Mouse (Mus musculus): Measurements from ENCODE around the gene Fkbp6. TPM values are rescaled to one million over a fixed set of nuclear protein-coding genes. Genes with fewer than 3 reads are reported as not detected.

Gene Fkbp6
- polyA plus RNA-seq, 2 experiments, result 0.03 TPM; not detected in 1

- Histone ChIP-seq H3K4me1 (replicated peaks; ENCODE audit: control insufficient read depth in 2 of 2, insufficient read depth in 2 of 2, low read length in 1 of 2) (no peaks in the 10 kb centered on the region; a peak in 1 of 4 replicates), H3K4me3 (ENCODE audit: insufficient read depth in 1 of 2, low read depth in 2 of 2, low read length in 2 of 2) (no peak overlapping the region), H3K36me3 (replicated peaks; ENCODE audit: control insufficient read depth, insufficient read depth, low read depth) (peaks cover 43% of the 10 kb centered on the region), H3K27ac (no peak overlapping the region), H3K9ac (replicated peaks) (no peak overlapping the region), H3K9me3 (ENCODE audit: control insufficient read depth, low read length) (no peaks in the 10 kb centered on the region), H3K4me2 (ENCODE audit: low read depth) (no peak overlapping the region), H3K27me3 (ENCODE audit: control insufficient read depth, insufficient read depth, low read length) (peaks cover 24% of the 10 kb centered on the region)
- no peak for ATAC-seq (ENCODE audit: insufficient read depth)
- 66% methylated on average over 9 of the region's 9 CpGs for WGBS (ENCODE audit: insufficient replicate concordance)
- TF ChIP-seq EP300 (IDR thresholded peaks at IDR 0.05; ENCODE audit: low read depth) (no peak), CTCF (IDR thresholded peaks at IDR 0.05; ENCODE audit: low read depth) (no peak)
- DNase-seq (ENCODE audit: low read depth in 3 of 3, low spot score in 3 of 3), result no peak
These were observed 102.5 kb downstream of the Fkbp6 start for GRCm38 (mm10) chr5:135247337-135247736.

DNA sequence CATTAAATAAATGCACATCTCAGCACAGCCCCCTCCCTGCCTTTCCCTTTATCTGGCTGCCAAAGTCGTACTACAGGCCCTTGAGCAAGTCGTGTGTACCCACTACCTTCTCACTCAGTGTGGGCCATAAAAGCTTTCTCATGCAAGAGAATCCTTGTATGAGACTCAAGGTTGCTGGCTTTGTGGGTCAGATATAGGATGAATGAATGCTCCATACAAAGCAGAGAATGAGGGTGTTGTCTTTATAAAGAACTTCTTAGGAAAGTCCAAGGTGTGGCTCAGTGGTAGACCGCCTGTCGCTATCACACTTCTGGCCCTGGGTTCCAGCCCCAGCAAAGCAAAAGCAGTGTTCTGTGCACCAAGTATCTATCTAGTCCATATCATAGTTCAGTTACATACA, 103.3 kb downstream of the Fkbp6 start:
- Histone ChIP-seq H3K9me3 (ENCODE audit: control insufficient read depth, low read length) (no peaks in the 10 kb centered on the region), H3K9ac (replicated peaks) (no peak overlapping the region), H3K4me1 (replicated peaks; ENCODE audit: control insufficient read depth in 2 of 2, insufficient read depth in 2 of 2, low read length in 1 of 2) (no peaks in the 10 kb centered on the region; a peak in 1 of 4 replicates), H3K36me3 (replicated peaks; ENCODE audit: control insufficient read depth, insufficient read depth, low read depth) (peaks cover 51% of the 10 kb centered on the region), H3K4me2 (ENCODE audit: low read depth) (no peak overlapping the region), H3K27me3 (ENCODE audit: control insufficient read depth, insufficient read depth, low read length) (peaks cover 24% of the 10 kb centered on the region), H3K4me3 (ENCODE audit: insufficient read depth in 1 of 2, low read depth in 2 of 2, low read length in 2 of 2) (no peak overlapping the region), H3K27ac (no peak overlapping the region)
- ATAC-seq (ENCODE audit: insufficient read depth) (no peak), DNase-seq (ENCODE audit: low read depth in 3 of 3, low spot score in 3 of 3) (no peak)
- WGBS (ENCODE audit: insufficient replicate concordance), result 52% methylated on average over 4 of the region's 4 CpGs
- TF ChIP-seq CTCF (IDR thresholded peaks at IDR 0.05; ENCODE audit: low read depth), result no peak
- TF ChIP-seq EP300 (IDR thresholded peaks at IDR 0.05; ENCODE audit: low read depth), result no peak

- H3K4me3 ChIP-seq (ENCODE audit: insufficient read depth in 1 of 2, low read depth in 2 of 2, low read length in 2 of 2), result no peak overlapping the region
- H3K9me3 ChIP-seq (ENCODE audit: control insufficient read depth, low read length), result no peaks in the 10 kb centered on the region
- no peak for TF ChIP-seq EP300 (IDR thresholded peaks at IDR 0.05; ENCODE audit: low read depth)
- no peak for TF ChIP-seq CTCF (IDR thresholded peaks at IDR 0.05; ENCODE audit: low read depth)
- H3K27ac ChIP-seq, result no peak overlapping the region
- 92% methylated on average over 1 of the region's 1 CpGs for WGBS (ENCODE audit: insufficient replicate concordance)
- no peaks in the 10 kb centered on the region for H3K27me3 ChIP-seq (ENCODE audit: control insufficient read depth, insufficient read depth, low read length)
- no peaks in the 10 kb centered on the region for H3K4me1 ChIP-seq (replicated peaks; ENCODE audit: control insufficient read depth in 2 of 2, insufficient read depth in 2 of 2, low read length in 1 of 2)
- ATAC-seq (ENCODE audit: insufficient read depth), result no peak
- H3K9ac ChIP-seq (replicated peaks), result no peak overlapping the region
- DNase-seq (ENCODE audit: low read depth in 3 of 3, low spot score in 3 of 3), result no peak
- H3K36me3 ChIP-seq (replicated peaks; ENCODE audit: control insufficient read depth, insufficient read depth, low read depth), result peaks cover 84% of the 10 kb centered on the region
- no peak overlapping the region for H3K4me2 ChIP-seq (ENCODE audit: low read depth)
These were observed 106.7 kb downstream of the Fkbp6 start for GRCm38 (mm10) chr5:135243166-135243565.

- no peak for ATAC-seq (ENCODE audit: insufficient read depth)
- Histone ChIP-seq H3K9me3 (ENCODE audit: control insufficient read depth, low read length) (no peaks in the 10 kb centered on the region), H3K4me1 (replicated peaks; ENCODE audit: control insufficient read depth in 2 of 2, insufficient read depth in 2 of 2, low read length in 1 of 2) (no peaks in the 10 kb centered on the region), H3K36me3 (replicated peaks; ENCODE audit: control insufficient read depth, insufficient read depth, low read depth) (peaks cover 89% of the 10 kb centered on the region), H3K27me3 (ENCODE audit: control insufficient read depth, insufficient read depth, low read length) (no peaks in the 10 kb centered on the region), H3K27ac (no peak overlapping the region), H3K4me3 (ENCODE audit: insufficient read depth in 1 of 2, low read depth in 2 of 2, low read length in 2 of 2) (no peak overlapping the region), H3K4me2 (ENCODE audit: low read depth) (no peak overlapping the region), H3K9ac (replicated peaks) (no peak overlapping the region)
- WGBS (ENCODE audit: insufficient replicate concordance), result 91% methylated on average over 3 of the region's 3 CpGs
- DNase-seq (ENCODE audit: low read depth in 3 of 3, low spot score in 3 of 3), result no peak
- TF ChIP-seq EP300 (IDR thresholded peaks at IDR 0.05; ENCODE audit: low read depth) (no peak), CTCF (IDR thresholded peaks at IDR 0.05; ENCODE audit: low read depth) (no peak)
These were observed 107.2 kb downstream of the Fkbp6 start for GRCm38 (mm10) chr5:135242608-135243007.

DNA sequence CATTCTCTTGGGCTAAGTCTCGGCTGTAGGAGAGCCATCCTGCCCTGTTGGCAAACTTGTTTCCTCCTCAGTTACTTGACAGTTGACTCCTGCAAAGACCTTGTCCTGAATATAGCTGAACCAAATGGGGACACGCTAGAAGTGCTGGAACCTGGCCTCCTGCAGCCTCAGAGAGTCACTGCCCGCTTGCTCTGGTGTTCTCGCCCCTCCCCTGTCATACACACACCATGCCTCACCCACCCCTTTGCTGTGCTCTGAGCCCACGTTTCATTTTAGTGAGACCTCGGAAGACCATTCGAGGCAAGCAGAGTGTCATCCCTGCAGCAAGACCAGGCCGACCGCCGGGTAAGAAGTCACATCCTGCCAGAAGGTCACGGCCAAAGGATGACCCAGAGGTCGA, 107.7 kb downstream of the Fkbp6 start:
- Histone ChIP-seq H3K4me2 (ENCODE audit: low read depth) (no peak overlapping the region), H3K27me3 (ENCODE audit: control insufficient read depth, insufficient read depth, low read length) (no peaks in the 10 kb centered on the region), H3K36me3 (replicated peaks; ENCODE audit: control insufficient read depth, insufficient read depth, low read depth) (peaks cover 94% of the 10 kb centered on the region), H3K4me3 (ENCODE audit: insufficient read depth in 1 of 2, low read depth in 2 of 2, low read length in 2 of 2) (no peak overlapping the region), H3K9me3 (ENCODE audit: control insufficient read depth, low read length) (no peaks in the 10 kb centered on the region), H3K4me1 (replicated peaks; ENCODE audit: control insufficient read depth in 2 of 2, insufficient read depth in 2 of 2, low read length in 1 of 2) (no peaks in the 10 kb centered on the region), H3K9ac (replicated peaks) (no peak overlapping the region), H3K27ac (no peak overlapping the region)
- DNase-seq (ENCODE audit: low read depth in 3 of 3, low spot score in 3 of 3) (no peak), ATAC-seq (ENCODE audit: insufficient read depth) (no peak)
- 88% methylated on average over 12 of the region's 12 CpGs for WGBS (ENCODE audit: insufficient replicate concordance)
- TF ChIP-seq CTCF (IDR thresholded peaks at IDR 0.05; ENCODE audit: low read depth), result no peak
- TF ChIP-seq EP300 (IDR thresholded peaks at IDR 0.05; ENCODE audit: low read depth), result no peak

Small RNA genes within 50 kb of the gene (microRNA-seq; reads per million reads assigned to microRNA genes)
- gene Mir7033, result not detected

Other genes with a start within 250 kb of the Fkbp6 start
- gene Tbl2, start 200.4 kb downstream of the Fkbp6 start, polyA plus RNA-seq (2012; rRNA removed), result 4.4 and 5.5 TPM in 2 replicates
- gene Tbl2, start 200.4 kb downstream of the Fkbp6 start, polyA plus RNA-seq (2014; fragmentation: Nextera tagmentation; extraction: Ambion mirVana), result 9.8 and 10.2 TPM in 2 replicates
- 9.7 and 10.0 TPM in 2 replicates for gene Bcl7b, start 181.8 kb downstream of the Fkbp6 start, polyA plus RNA-seq (2012; rRNA removed)
- 25.6 and 26.7 TPM in 2 replicates for gene Bcl7b, start 181.8 kb downstream of the Fkbp6 start, polyA plus RNA-seq (2014; fragmentation: Nextera tagmentation; extraction: Ambion mirVana)
- 14.3 and 20.7 TPM in 2 replicates for gene Baz1b, start 162.8 kb downstream of the Fkbp6 start, polyA plus RNA-seq (2012; rRNA removed)
- gene Baz1b, start 162.8 kb downstream of the Fkbp6 start, polyA plus RNA-seq (2014; fragmentation: Nextera tagmentation; extraction: Ambion mirVana), result 18.2 and 22.3 TPM in 2 replicates
- 0.19 and 0.24 TPM in 2 replicates for gene Fzd9, start 98.8 kb downstream of the Fkbp6 start, polyA plus RNA-seq (2012; rRNA removed)
- 0.25 TPM in 1 of 2 replicates, not detected in the other for gene Fzd9, start 98.8 kb downstream of the Fkbp6 start, polyA plus RNA-seq (2014; fragmentation: Nextera tagmentation; extraction: Ambion mirVana)
- gene Trim50, start 3.3 kb upstream of the Fkbp6 start, polyA plus RNA-seq (2012; rRNA removed), result not detected in 2 replicates
- gene Trim50, start 3.3 kb upstream of the Fkbp6 start, polyA plus RNA-seq (2014; fragmentation: Nextera tagmentation; extraction: Ambion mirVana), result not detected in 2 replicates
- gene Nsun5, start 19.9 kb upstream of the Fkbp6 start, polyA plus RNA-seq (2012; rRNA removed), result 12.4 and 13.9 TPM in 2 replicates
- gene Nsun5, start 19.9 kb upstream of the Fkbp6 start, polyA plus RNA-seq (2014; fragmentation: Nextera tagmentation; extraction: Ambion mirVana), result 10.5 and 12.9 TPM in 2 replicates
- gene Pom121, start 44.5 kb upstream of the Fkbp6 start, polyA plus RNA-seq (2012; rRNA removed), result 7.6 and 9.7 TPM in 2 replicates
- gene Pom121, start 44.5 kb upstream of the Fkbp6 start, polyA plus RNA-seq (2014; fragmentation: Nextera tagmentation; extraction: Ambion mirVana), result 5.4 and 7.0 TPM in 2 replicates
- 1.5 and 2.2 TPM in 2 replicates for gene Hip1, start 195.1 kb upstream of the Fkbp6 start, polyA plus RNA-seq (2012; rRNA removed)
- gene Hip1, start 195.1 kb upstream of the Fkbp6 start, polyA plus RNA-seq (2014; fragmentation: Nextera tagmentation; extraction: Ambion mirVana), result 2.8 and 2.9 TPM in 2 replicates
- not detected in 2 replicates for gene Ccl26, start 213.5 kb upstream of the Fkbp6 start, polyA plus RNA-seq (2012; rRNA removed)
- gene Ccl26, start 213.5 kb upstream of the Fkbp6 start, polyA plus RNA-seq (2014; fragmentation: Nextera tagmentation; extraction: Ambion mirVana), result not detected in 2 replicates
- gene Ccl24, start 223.0 kb upstream of the Fkbp6 start, polyA plus RNA-seq (2012; rRNA removed), result 11.8 and 12.1 TPM in 2 replicates
- gene Ccl24, start 223.0 kb upstream of the Fkbp6 start, polyA plus RNA-seq (2014; fragmentation: Nextera tagmentation; extraction: Ambion mirVana), result 14.4 and 17.8 TPM in 2 replicates